Mouse (Mus musculus) hindbrain, embryonic 14.5 days (tissue): ENCODE measurements at regions not wholly inside any gene's neighbourhood (a gene's known extent, or its start where the extent isn't known, plus 50 kb on each side); places are given as distances from the start of the nearest gene placed in this dataset.

Source experiments
- ATAC-seq: fragments of 200-750 bp; cut with Nextera tagmentation; 2 replicates; pipeline ENCODE4 v1.8.0; 2017; ENCODE audit warnings: moderate number of reproducible peaks, mild to moderate bottlenecking, moderate TSS enrichment, moderate library complexity; ENCODE audit not compliant: low FRiP score
- DNase-seq: peaks from one replicate; pipeline ENCODE4 v3.0.0-alpha.2; 2015; ENCODE audit warnings: low spot score
- H3K27ac ChIP-seq: fragments of 300-500 bp; sonication (generic); 2 replicates; pipeline ENCODE4 v1.5.1; 2014; ENCODE audit warnings: mild to moderate bottlenecking, moderate library complexity
- H3K27me3 ChIP-seq: fragments of 300-500 bp; sonication (generic); 2 replicates; pipeline ENCODE4 v1.6.1; 2014; ENCODE audit warnings: mild to moderate bottlenecking, low read length, mixed read lengths; ENCODE audit not compliant: control insufficient read depth, insufficient read depth
- H3K36me3 ChIP-seq: fragments of 300-500 bp; sonication (generic); replicated peaks from 2 replicates; pipeline ENCODE4 v1.6.1; 2014; ENCODE audit not compliant: control insufficient read depth, insufficient read depth
- H3K4me1 ChIP-seq: fragments of 300-500 bp; sonication (generic); replicated peaks from 2 replicates; pipeline ENCODE4 v1.6.1; 2014; ENCODE audit warnings: antibody characterized with exemption, low read length, mixed read lengths; ENCODE audit not compliant: control insufficient read depth, insufficient read depth
- H3K4me2 ChIP-seq: fragments of 300-500 bp; sonication (generic); replicated peaks from 2 replicates; pipeline ENCODE4 v1.6.1; 2014; ENCODE audit warnings: mild to moderate bottlenecking, moderate library complexity
- H3K4me3 ChIP-seq: fragments of 300-500 bp; sonication (generic); replicated peaks from 2 replicates; pipeline ENCODE4 v1.5.1; 2014; ENCODE audit warnings: mild to moderate bottlenecking, low read length
- H3K9ac ChIP-seq: fragments of 300-500 bp; sonication (generic); 2 replicates; pipeline ENCODE4 v1.6.1; 2014
- H3K9me3 ChIP-seq: fragments of 300-500 bp; sonication (generic); 2 replicates; pipeline ENCODE4 v1.6.1; 2016; ENCODE audit warnings: low read length; ENCODE audit not compliant: control insufficient read depth
- WGBS: fragments of 180-500 bp; shearing (Covaris S2); extraction: QIAGEN DNeasy Blood & Tissue Kit; methylation state at CpG from one replicate; pipeline ENCODE4 v1.1.7; 2014; 5-methylcytosine and 5-hydroxymethylcytosine counted together

DNA sequence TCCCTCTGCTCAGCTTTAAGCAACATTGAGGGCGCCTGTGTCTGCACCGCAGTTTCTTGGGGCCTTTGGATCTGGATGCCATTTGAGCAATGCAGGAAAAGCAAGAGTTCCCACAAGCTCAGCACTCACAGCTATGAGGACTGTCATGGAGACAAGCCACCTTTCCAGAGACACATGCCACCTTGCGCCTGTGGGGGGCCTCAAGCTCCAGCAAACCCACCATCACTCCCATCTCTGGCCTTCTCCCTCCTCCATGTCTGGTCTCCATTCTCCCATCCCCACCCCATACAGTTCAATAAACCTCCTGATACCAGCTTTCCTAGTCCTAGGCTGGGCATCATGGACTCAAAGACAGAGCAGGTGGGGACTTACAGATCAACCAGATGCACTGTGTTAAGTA lies 97.8 kb downstream of the Wdr11 start:
- 94% methylated on average over 3 of the region's 3 CpGs for WGBS
- no peak for ATAC-seq
- Histone ChIP-seq H3K4me1 (no peaks in the 10 kb centered on the region), H3K36me3 (no peaks in the 10 kb centered on the region), H3K9ac (no peak overlapping the region), H3K27ac (no peak overlapping the region), H3K9me3 (no peaks in the 10 kb centered on the region), H3K4me3 (no peak overlapping the region), H3K4me2 (no peak overlapping the region), H3K27me3 (no peaks in the 10 kb centered on the region)
- no peak for DNase-seq

DNA sequence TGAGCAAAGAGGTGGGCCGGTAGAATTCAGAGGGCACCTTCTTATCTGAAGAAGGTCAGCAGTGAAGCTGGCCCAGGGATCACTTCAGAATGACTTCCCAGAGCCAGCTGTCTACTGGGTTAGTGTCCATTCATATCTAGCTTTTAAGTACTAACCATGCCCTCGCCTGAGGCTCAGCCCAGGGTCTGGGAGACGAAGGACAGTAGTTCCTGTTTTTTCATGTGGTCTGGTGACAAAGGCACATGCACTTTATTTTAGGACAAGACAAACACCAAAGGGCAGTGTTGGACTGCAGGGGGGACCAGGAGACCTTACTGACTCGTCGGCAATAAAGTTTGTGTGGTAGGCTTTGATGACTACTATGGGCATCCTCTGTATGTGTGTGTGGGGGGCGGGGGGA lies 99.2 kb downstream of the Wdr11 start:
- 91% methylated on average over 6 of the region's 6 CpGs for WGBS
- Histone ChIP-seq H3K4me3 (no peak overlapping the region), H3K27ac (no peak overlapping the region), H3K27me3 (no peaks in the 10 kb centered on the region), H3K9ac (no peak overlapping the region), H3K36me3 (no peaks in the 10 kb centered on the region), H3K4me1 (no peaks in the 10 kb centered on the region), H3K4me2 (no peak overlapping the region), H3K9me3 (no peaks in the 10 kb centered on the region)
- DNase-seq = no peak
- ATAC-seq = no peak

DNA sequence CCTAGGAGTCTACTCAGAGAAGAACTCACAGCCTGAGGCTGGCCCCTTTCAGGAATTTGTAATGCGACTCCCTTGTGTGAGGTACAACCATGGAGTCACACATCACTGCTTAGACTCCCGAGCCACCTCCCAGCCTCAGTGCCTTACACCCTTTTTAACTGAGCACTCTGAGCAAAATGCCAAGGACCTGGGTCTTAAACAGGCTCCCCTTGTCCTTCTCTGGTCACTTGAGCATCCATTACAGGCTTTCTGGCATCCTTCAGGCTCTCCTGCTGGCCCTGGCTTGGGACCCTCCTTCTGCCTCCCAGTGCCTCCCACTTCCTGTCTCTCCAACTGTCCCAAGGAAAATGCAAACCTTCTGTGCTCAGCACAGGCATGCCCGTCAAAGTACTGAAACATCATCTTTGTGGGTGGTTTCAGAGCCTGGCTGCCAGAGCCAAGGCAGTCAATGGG lies 100.0 kb downstream of the Wdr11 start:
- Histone ChIP-seq H3K9ac (no peak overlapping the region), H3K27me3 (no peaks in the 10 kb centered on the region), H3K36me3 (no peaks in the 10 kb centered on the region), H3K4me1 (no peaks in the 10 kb centered on the region), H3K9me3 (no peaks in the 10 kb centered on the region), H3K4me2 (no peak overlapping the region), H3K27ac (no peak overlapping the region), H3K4me3 (no peak overlapping the region)
- no peak for DNase-seq
- no peak for ATAC-seq
- WGBS = 14% methylated on average over 3 of the region's 3 CpGs

DNA sequence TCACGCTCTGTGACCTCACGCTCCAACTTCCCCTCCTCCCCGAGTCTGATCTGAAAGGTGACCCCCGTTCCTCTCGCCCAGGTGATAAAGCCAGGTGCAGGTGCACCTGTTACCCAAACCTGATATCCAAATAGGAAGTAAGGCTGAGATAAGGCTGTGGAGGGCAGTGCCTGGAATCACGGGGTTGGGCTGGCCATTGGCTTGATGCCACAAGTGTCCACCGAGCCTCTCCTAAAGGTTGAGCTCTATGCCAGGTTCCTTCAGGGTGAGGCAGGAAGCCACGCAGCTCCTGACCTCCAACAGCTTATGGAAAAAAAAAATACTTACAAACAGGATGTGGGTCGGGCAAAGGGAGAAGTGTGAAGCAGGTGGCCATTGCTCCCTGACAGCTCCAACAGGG lies 102.0 kb downstream of the Wdr11 start:
- Histone ChIP-seq H3K4me3 (no peak overlapping the region), H3K4me1 (no peaks in the 10 kb centered on the region), H3K27ac (no peak overlapping the region), H3K36me3 (no peaks in the 10 kb centered on the region), H3K4me2 (no peak overlapping the region), H3K9me3 (no peaks in the 10 kb centered on the region), H3K27me3 (no peaks in the 10 kb centered on the region), H3K9ac (no peak overlapping the region)
- ATAC-seq = no peak
- DNase-seq = no peak
- WGBS = 85% methylated on average over 9 of the region's 9 CpGs

DNA sequence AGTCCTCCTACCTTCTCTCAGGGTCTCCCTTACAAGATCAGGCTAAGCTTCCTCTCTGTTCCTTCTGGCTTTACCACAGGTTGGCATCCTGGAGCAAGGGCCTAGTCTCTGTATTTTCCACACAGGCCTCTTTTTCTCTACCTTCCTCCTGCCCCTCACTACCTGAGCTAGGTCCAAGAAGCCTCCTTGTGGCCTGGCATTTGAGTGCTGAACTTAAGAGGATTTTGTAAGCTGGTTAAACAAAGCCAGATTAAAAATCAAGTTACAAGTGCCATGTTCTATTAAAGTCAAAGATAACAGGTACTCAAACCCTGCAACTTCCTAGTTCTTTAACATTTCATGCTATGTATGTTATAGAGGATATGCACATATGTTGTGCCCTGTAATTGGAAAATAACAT lies 102.5 kb downstream of the Wdr11 start:
- no peak for ATAC-seq
- Histone ChIP-seq H3K4me1 (no peaks in the 10 kb centered on the region), H3K36me3 (no peaks in the 10 kb centered on the region), H3K9me3 (no peaks in the 10 kb centered on the region), H3K27ac (no peak overlapping the region), H3K4me2 (no peak overlapping the region), H3K27me3 (no peaks in the 10 kb centered on the region), H3K4me3 (no peak overlapping the region), H3K9ac (no peak overlapping the region)
- DNase-seq = no peak

DNA sequence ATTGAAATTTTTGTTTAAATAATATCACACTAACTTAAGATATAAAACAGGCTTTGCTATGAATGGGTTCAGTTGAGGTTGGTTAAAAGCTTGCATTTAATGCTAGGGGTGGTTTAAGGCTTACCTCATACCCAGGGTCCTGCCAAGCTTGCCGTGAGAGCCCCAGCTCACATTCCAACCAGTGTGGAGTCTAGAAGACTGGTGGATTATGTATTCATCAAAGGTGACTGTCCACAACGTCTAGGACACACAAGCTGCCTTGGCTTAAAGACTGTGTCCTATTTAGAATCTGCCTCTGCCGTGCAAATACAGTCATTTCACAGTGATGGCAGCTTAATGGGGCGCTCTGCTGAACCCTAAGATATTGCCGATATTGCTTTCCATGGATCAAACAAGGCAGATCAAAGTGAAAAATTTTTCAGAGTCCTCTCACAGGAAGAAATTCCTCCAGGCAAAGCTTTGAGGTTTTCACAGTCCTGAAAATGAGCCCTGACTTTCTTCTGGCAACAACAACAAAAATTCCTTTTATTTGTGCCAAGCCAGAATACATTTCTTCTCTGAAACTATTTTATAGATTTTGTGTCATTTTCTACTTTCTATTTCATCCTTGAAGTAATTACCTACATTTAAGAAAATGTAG lies 108.4 kb downstream of the Wdr11 start:
- no peak overlapping the region for H3K9ac ChIP-seq
- 76% methylated on average over 5 of the region's 5 CpGs for WGBS
- no peaks in the 10 kb centered on the region for H3K9me3 ChIP-seq
- DNase-seq (no peak), ATAC-seq (no peak)
- no peaks in the 10 kb centered on the region for H3K36me3 ChIP-seq
- H3K27me3 ChIP-seq = no peaks in the 10 kb centered on the region
- no peak overlapping the region for H3K27ac ChIP-seq
- no peaks in the 10 kb centered on the region for H3K4me1 ChIP-seq
- H3K4me2 ChIP-seq = no peak overlapping the region
- no peak overlapping the region for H3K4me3 ChIP-seq

DNA sequence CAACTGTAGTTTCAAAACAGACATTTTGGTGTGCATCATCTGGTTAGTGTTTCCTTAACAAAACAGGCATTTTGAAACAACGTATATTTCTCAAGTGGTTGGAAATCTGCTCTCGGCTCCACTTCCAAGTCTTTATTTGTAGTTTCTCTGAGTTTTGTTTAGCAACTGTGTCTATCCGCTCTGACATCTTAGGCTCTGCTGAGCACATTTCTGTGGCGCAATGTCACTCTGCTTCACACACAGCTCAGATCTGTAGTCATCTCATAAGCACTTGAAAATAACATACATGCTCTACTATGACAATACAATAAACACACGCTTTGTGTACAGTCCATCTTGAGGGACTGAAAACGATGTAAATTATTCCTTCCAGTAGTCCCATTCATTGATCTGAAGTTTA lies 135.9 kb downstream of the Wdr11 start:
- Histone ChIP-seq H3K9ac (no peak overlapping the region), H3K27ac (no peak overlapping the region), H3K27me3 (no peaks in the 10 kb centered on the region), H3K4me3 (no peak overlapping the region), H3K4me2 (no peak overlapping the region), H3K36me3 (no peaks in the 10 kb centered on the region), H3K9me3 (no peaks in the 10 kb centered on the region), H3K4me1 (no peaks in the 10 kb centered on the region)
- ATAC-seq (no peak), DNase-seq (no peak)
- 94% methylated on average over 6 of the region's 6 CpGs for WGBS

DNA sequence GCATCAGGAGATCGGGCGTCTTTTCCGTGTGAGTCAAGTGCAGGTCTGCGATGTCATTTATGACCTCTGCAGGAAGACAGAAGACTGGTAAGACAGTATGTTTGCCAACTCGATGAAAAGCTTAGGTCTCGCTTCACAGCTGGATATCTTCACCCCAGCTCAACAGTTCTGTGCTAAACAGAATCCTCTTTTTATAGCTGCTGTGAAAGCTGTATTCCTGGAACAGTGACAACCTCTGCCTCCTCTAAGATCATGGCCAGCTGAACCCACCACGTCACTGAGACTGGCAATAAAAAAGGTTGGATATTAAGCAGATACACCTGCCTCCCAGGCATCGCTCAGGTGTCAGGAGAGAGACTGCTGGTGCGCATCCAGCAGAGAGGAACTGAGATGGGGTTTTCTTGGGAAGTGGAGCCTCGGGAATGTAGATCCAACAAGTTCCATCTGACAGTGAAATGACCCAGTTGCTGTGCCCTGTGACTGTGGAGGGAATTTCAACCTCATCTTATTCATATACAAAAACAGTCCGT lies 138.1 kb downstream of the Wdr11 start:
- Histone ChIP-seq H3K9me3 (no peaks in the 10 kb centered on the region), H3K4me2 (no peak overlapping the region), H3K9ac (no peak overlapping the region), H3K27ac (no peak overlapping the region), H3K4me1 (no peaks in the 10 kb centered on the region), H3K4me3 (no peak overlapping the region), H3K27me3 (no peaks in the 10 kb centered on the region), H3K36me3 (no peaks in the 10 kb centered on the region)
- WGBS = 77% methylated on average over 11 of the region's 11 CpGs
- DNase-seq (no peak), ATAC-seq (no peak)

DNA sequence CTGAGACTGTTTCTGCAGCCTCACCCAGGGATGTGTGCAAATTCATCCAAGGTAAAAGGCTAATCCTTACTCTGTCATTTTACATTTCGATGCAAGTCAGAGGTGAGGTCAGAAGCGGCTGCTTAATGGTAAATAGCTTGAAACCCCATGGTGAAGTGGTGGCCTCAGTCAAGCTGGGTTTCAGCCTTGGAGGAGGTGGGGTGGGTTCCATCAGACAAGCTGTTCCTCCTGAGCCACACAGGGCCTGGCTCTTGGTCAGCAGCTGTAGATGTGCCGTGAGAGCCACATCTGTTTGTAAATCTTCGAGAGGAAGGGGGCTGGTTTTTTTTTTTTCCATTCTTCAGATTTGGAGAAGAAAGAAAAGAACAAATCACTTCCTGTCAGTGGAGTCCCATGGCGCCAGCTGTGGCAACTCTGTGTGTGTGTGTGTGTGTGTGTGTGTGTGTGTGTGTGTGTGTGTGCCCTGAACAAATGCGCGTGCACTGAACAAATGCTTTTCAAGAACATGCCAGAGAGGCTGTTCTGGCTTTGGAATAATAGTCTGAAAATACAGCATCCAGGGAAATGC lies 139.2 kb downstream of the Wdr11 start:
- Histone ChIP-seq H3K27ac (no peak overlapping the region), H3K36me3 (no peaks in the 10 kb centered on the region), H3K4me1 (no peaks in the 10 kb centered on the region), H3K9ac (no peak overlapping the region), H3K27me3 (no peaks in the 10 kb centered on the region), H3K4me2 (no peak overlapping the region), H3K9me3 (no peaks in the 10 kb centered on the region), H3K4me3 (no peak overlapping the region)
- no peak for DNase-seq
- 58% methylated on average over 7 of the region's 7 CpGs for WGBS
- no peak for ATAC-seq

DNA sequence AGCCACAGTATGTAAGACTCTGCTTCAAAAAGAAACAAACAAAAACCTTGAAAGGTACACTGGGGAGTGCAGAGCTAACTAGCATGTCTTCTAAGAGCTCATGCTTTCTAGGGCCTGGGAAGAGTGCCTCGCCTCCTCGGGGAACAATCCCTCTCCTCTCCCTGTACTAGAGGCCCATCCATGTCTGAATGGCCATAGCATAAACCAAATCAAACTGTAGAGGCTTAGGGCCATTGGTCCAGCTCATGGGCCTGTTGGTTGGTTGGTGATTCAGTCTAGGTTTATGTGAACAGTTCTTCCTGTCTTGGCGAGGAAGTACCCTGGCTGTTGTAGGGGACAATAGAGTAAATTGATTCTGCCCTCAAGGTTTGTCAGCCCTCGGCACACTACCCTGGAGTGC lies 151.0 kb downstream of the Wdr11 start:
- 91% methylated on average over 4 of the region's 4 CpGs for WGBS
- H3K27me3 ChIP-seq = no peaks in the 10 kb centered on the region

More for the DNA sequence above, 151.0 kb downstream of the Wdr11 start:
- H3K9ac ChIP-seq = no peak overlapping the region
- H3K27ac ChIP-seq = no peak overlapping the region
- peaks cover 13% of the 10 kb centered on the region; the same call in 1 of the 2 replicates for H3K4me1 ChIP-seq
- no peak for DNase-seq
- H3K36me3 ChIP-seq = no peaks in the 10 kb centered on the region
- no peak overlapping the region for H3K4me3 ChIP-seq
- no peak overlapping the region for H3K4me2 ChIP-seq
- no peak for ATAC-seq
- no peaks in the 10 kb centered on the region for H3K9me3 ChIP-seq
